Mouse (Mus musculus) liver, adult 2 months (tissue): ENCODE results near the gene Arhgap10.

ENCODE experiments used
- CTCF ChIP-seq: fragments of 200-500 bp; IDR thresholded peaks from 2 replicates; pipeline ENCODE4 v1.5.1; 2011; ENCODE audit warnings: low read depth, low read length, control low read depth
- POLR2A ChIP-seq: fragments of 200-500 bp; IDR thresholded peaks from 2 replicates; pipeline ENCODE4 v1.6.1; 2011; ENCODE audit warnings: low read length, control low read depth; ENCODE audit not compliant: insufficient read depth; ENCODE audit errors: extremely low read depth

DNA sequence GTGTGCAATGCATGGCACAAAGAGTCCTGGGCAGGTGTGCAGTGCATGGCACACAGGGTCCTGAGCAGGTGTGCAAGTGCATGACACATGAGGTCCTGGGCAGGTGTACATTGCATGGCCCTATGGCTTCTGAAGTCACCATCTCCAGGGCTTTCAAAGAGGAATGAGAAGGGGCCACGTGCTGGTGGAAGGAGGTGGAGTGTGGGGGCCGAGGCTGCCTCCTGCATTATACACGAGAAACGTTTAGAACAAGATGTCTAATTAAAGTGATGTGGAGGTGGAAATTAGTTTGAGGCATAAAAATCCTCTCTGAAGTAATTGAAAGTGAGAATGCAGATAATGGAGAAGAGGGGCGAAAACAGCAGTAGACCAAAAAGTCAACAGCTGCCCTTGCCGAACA is 93.9 kb downstream of the Arhgap10 start:
- TF ChIP-seq CTCF, result no peak
- TF ChIP-seq POLR2A, result no peak
